Mouse (Mus musculus) kidney, embryonic 14.5 days (tissue): Measurements from ENCODE around the gene Ccdc160. TPM values are rescaled to one million over a fixed set of nuclear protein-coding genes. Genes with fewer than 3 reads are reported as not detected.

ENCODE experiments used
- ATAC-seq: fragments of 200-750 bp; cut with Nextera tagmentation; 2 replicates; pipeline ENCODE4 v1.8.0; 2017; ENCODE audit warnings: moderate number of reproducible peaks, mild to moderate bottlenecking, moderate TSS enrichment, moderate library complexity; ENCODE audit not compliant: low FRiP score, low TSS enrichment
- H3K27ac ChIP-seq: fragments of 300-500 bp; sonication (generic); 2 replicates; pipeline ENCODE4 v1.5.1; 2014; ENCODE audit warnings: low read depth, mild to moderate bottlenecking, low read length, moderate library complexity, mixed read lengths
- H3K27me3 ChIP-seq: fragments of 300-500 bp; sonication (generic); 2 replicates; pipeline ENCODE4 v1.6.1; 2014; ENCODE audit warnings: mild to moderate bottlenecking, low read length; ENCODE audit not compliant: control insufficient read depth, insufficient read depth
- H3K36me3 ChIP-seq: fragments of 300-500 bp; sonication (generic); 2 replicates; pipeline ENCODE4 v1.6.1; 2014; ENCODE audit warnings: low read length, mixed read lengths; ENCODE audit not compliant: control insufficient read depth, insufficient read depth
- H3K4me1 ChIP-seq: fragments of 300-500 bp; sonication (generic); 2 replicates; pipeline ENCODE4 v1.6.1; 2014; ENCODE audit warnings: low read length, mixed read lengths; ENCODE audit not compliant: control insufficient read depth, insufficient read depth
- H3K4me2 ChIP-seq: fragments of 300-500 bp; sonication (generic); replicated peaks from 2 replicates; pipeline ENCODE4 v1.6.1; 2014; ENCODE audit warnings: low read depth, mild to moderate bottlenecking, low read length
- H3K4me3 ChIP-seq: fragments of 300-500 bp; sonication (generic); 2 replicates; pipeline ENCODE4 v1.5.1; 2014; ENCODE audit warnings: mild to moderate bottlenecking, low read length
- H3K9ac ChIP-seq: fragments of 300-500 bp; sonication (generic); 2 replicates; pipeline ENCODE4 v1.6.1; 2014; ENCODE audit warnings: low read depth, mild to moderate bottlenecking, low read length, moderate library complexity
- H3K9me3 ChIP-seq: fragments of 300-500 bp; sonication (generic); 2 replicates; pipeline ENCODE4 v1.6.1; 2016; ENCODE audit warnings: low read length; ENCODE audit not compliant: control insufficient read depth
- WGBS: fragments of 180-500 bp; shearing (Covaris S2); extraction: QIAGEN DNeasy Blood & Tissue Kit; methylation state at CpG from one replicate; pipeline ENCODE4 v1.1.7; 2014; 5-methylcytosine and 5-hydroxymethylcytosine counted together
- polyA plus RNA-seq: library from polyadenylated mRNA; unstranded; fragments of >200 nt; fragmentation: Nextera tagmentation; extraction: Ambion mirVana; gene quantifications from 2 replicates; pipeline ENCODE4 v1.2.1, GENCODE M21; 2014

The Ccdc160 gene
- polyA plus RNA-seq, 1 experiment from 2014 or later = 4.6 TPM

DNA sequence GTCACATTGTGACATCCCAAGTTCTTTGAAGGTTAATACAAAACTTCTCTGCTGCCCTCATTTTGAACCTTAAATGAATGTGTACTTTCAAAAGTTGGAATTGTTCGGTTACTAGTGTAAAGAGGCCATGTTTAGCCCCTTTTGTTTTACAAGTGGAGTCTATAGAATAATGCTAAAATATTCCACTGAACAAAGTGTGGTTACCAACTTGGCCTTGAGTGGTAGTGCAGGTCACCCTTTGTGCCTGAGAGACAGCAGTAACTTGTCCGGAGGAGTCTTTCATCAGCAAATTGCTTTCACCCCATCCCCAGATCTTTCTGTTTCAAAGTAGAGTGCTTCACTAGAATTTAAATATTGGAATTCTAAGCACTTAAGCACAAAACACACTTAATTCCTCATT, 31.8 kb upstream of the Ccdc160 start:
- Histone ChIP-seq H3K9ac (no peak overlapping the region), H3K4me1 (no peaks in the 10 kb centered on the region), H3K27me3 (no peaks in the 10 kb centered on the region; the same call in 1 of the 2 replicates), H3K27ac (no peak overlapping the region), H3K36me3 (no peaks in the 10 kb centered on the region), H3K4me2 (no peak overlapping the region), H3K4me3 (no peak overlapping the region), H3K9me3 (no peaks in the 10 kb centered on the region)
- no peak for ATAC-seq
- WGBS = 91% methylated on average over 2 of the region's 2 CpGs

DNA sequence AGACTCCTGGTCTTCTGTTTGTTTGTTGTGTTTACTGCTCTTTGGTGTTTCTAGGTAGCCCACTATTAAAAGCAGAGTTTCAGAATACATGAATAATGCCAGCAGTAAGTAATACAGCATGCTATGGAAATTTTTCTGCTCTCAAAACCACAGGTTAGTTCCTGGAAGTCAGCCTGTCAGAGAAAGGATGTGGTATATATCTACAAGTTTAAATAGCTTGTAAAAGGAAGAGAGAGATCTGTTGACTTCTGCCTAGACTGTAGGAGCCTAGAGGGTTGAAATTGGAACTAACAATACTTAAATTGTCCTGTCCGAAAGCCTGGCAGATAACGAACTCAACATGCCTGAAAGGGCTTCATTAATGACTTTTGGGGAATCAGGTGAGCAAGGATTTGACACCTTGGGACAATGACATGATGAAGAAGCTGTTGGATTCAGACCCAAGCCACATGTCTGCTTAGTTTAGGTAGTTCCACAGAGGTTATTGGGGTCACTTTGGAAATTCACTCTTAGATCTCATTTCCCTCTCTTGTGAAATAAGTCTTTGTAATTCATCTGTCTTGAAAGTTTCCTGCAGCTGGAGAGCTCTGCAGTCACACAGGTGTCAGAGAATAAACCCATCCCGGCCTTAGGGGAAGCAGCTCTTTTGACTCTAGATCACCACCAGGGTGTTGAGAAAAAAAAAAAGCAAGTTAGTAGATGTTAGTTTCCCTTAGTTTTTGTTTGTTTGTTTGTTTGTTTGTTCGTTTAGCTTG, 30.6 kb upstream of the Ccdc160 start:
- 64% methylated on average over 4 of the region's 4 CpGs for WGBS
- ATAC-seq = no peak

DNA sequence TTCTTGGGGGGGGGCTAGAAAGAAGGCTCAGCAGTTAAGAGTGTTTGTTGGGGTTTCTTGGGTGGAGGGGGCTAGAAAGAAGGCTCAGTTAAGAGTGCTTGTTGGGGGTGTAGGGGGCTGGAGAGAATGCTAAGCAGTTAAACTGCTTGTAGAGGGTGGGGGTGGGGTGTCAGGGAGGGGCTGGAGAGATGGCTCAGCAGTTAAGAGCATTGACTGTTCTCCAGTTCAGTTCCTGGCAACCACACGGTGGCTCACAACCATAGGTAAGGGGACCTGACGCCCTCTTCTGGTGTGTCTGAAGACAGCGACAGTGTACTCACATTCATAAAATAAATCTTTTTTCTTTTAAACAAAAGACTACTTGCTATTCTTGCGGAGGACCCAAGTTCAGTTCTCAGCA, 28.8 kb upstream of the Ccdc160 start:
- Histone ChIP-seq H3K36me3 (no peaks in the 10 kb centered on the region), H3K27me3 (no peaks in the 10 kb centered on the region), H3K4me3 (no peak overlapping the region), H3K4me2 (no peak overlapping the region), H3K9ac (no peak overlapping the region), H3K9me3 (no peaks in the 10 kb centered on the region), H3K4me1 (no peaks in the 10 kb centered on the region), H3K27ac (no peak overlapping the region)
- no peak for ATAC-seq
- 74% methylated on average over 4 of the region's 4 CpGs for WGBS

More for the DNA sequence above, 30.6 kb upstream of the Ccdc160 start:
- H3K4me1 ChIP-seq = no peaks in the 10 kb centered on the region
- no peaks in the 10 kb centered on the region for H3K36me3 ChIP-seq
- no peak overlapping the region for H3K4me2 ChIP-seq
- H3K27ac ChIP-seq = no peak overlapping the region
- no peak overlapping the region for H3K9ac ChIP-seq
- H3K4me3 ChIP-seq = no peak overlapping the region
- H3K9me3 ChIP-seq = no peaks in the 10 kb centered on the region
- H3K27me3 ChIP-seq = no peaks in the 10 kb centered on the region

DNA sequence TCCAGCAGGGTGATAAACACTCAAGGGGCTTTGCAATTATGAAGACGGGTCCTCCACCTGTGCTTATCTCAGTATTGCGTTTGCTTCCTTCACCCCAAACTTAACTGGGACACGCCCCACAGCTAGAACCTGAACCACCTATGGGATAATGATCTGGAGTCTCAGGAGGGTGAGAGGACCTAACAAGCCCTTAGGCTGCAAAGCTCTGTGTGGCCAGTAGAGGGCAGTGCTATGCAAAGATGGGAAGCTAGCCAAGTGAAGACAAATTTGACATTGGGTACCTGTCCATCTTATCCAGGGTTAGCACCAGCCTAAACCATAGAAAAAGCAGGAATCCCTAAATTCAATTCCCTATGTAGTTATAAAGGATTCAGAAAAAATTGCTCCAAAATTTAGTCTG, 15.0 kb upstream of the Ccdc160 start:
- no peaks in the 10 kb centered on the region for H3K36me3 ChIP-seq
- ATAC-seq = no peak
- no peak overlapping the region for H3K4me2 ChIP-seq
- H3K9ac ChIP-seq = no peak overlapping the region
- WGBS = 43% methylated on average over 3 of the region's 3 CpGs
- H3K4me3 ChIP-seq = no peak overlapping the region
- no peaks in the 10 kb centered on the region for H3K4me1 ChIP-seq
- H3K27ac ChIP-seq = no peak overlapping the region
- no peaks in the 10 kb centered on the region for H3K27me3 ChIP-seq
- no peaks in the 10 kb centered on the region for H3K9me3 ChIP-seq

DNA sequence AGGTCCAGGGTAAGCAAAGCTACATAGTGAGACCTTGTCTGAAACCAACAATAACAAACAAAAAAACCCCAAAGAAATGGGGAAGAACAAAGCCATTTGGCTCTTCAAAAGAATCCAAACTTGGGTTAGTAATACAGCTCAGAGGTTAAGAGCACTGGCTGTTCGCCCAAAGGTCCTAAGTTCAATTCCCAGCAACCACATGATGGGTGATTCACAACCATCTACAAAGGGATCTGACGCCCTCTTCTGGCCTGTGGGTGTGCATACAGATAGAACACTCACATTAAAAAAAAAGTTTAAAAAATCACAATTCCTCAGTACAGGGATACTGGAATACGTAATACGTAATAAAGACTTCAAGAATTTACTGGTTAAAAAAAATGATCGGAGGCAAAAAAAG, 13.3 kb upstream of the Ccdc160 start:
- Histone ChIP-seq H3K9me3 (no peaks in the 10 kb centered on the region), H3K4me1 (no peaks in the 10 kb centered on the region), H3K27me3 (no peaks in the 10 kb centered on the region), H3K36me3 (no peaks in the 10 kb centered on the region), H3K4me3 (no peak overlapping the region), H3K4me2 (no peak overlapping the region), H3K9ac (no peak overlapping the region), H3K27ac (no peak overlapping the region)
- 78% methylated on average over 5 of the region's 5 CpGs for WGBS
- no peak for ATAC-seq

DNA sequence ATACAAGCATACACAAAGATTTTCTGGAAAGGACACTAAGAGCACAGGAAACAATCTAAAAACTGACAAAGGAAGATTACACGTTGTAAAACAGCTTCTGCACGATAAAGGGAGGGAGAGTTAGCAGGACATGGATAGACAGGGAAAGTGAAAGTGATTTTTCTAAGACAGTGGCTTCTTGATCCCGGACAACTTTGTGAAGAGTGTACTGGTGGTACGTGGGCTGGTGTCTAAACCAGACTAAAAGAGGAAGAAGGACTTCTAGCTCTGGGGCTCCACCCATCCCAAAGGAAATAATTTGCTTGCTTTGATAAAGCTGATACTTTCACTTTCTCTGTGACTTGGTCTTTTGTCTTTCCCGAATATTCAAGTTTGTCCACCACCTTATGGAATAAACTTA, 7.1 kb upstream of the Ccdc160 start:
- Histone ChIP-seq H3K9ac (no peak overlapping the region), H3K4me3 (no peak overlapping the region), H3K4me2 (no peak overlapping the region), H3K4me1 (no peaks in the 10 kb centered on the region), H3K9me3 (no peaks in the 10 kb centered on the region), H3K27ac (no peak overlapping the region), H3K27me3 (no peaks in the 10 kb centered on the region), H3K36me3 (no peaks in the 10 kb centered on the region)
- ATAC-seq = no peak
- WGBS = 71% methylated on average over 5 of the region's 5 CpGs

DNA sequence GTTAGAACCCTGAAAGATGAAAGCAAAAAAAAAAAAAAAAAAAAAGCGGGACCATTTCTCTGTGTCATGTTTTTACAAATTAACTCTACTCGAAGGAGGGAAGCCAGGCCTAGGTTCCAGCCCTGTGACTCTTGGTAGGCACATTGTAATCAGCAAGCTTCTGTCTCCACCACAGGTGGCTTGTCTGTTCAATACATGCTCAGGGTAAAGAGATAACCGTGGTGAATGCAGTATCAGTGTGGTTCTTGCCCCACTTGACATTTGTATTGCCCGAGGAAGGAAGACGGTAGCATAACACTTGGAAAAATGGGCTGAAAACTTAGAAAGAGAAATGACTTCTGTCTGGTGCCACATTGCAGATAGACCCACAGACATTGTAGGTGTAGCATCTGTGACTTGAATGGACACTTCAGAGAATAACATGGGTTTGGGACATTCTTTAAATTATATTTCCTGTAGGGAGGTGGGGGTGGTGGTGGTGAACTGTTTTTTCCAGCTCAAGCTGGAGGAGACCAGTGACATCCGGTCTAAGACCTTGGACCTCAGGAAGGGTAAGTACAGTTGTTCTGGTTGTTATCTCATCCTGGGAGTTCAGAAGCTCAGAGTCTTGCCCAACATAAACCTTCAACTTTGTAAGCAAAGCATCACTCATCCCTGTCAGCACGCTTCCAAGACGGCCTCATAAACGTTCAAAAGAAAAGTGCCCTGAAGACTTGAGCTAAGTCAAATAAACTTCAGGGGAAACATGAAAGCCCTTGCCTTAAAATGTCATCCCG, 1.1 kb downstream of the Ccdc160 start:
- no peaks in the 10 kb centered on the region for H3K36me3 ChIP-seq
- 52% methylated on average over 10 of the region's 10 CpGs for WGBS
- no peak overlapping the region for H3K27ac ChIP-seq
- H3K4me3 ChIP-seq = no peak overlapping the region
- H3K4me2 ChIP-seq = peak overlapping the region; percentile 36; the same call in 1 of the 2 replicates
- H3K9me3 ChIP-seq = no peaks in the 10 kb centered on the region
- H3K9ac ChIP-seq = no peak overlapping the region
- H3K27me3 ChIP-seq = no peaks in the 10 kb centered on the region
- ATAC-seq = no peak
- no peaks in the 10 kb centered on the region for H3K4me1 ChIP-seq

DNA sequence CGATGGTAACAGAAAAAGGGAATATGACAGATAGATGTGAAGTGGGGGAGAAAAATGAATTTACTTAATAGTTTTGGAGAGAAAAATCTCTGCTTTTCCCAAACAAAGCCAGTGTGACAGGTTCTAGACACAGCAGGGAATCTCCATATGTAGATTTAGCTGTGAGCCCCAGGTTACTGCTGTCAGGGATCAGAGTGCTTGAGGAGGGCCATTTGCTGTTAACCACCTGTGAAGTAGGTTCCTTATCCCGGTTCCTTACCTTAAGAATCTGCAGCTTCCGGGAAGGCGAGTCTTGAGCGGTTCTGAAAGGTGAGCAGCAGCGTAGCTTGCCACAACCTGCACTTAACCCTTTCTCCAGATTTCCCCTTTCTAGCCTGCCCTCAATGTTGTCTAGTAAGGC, 1.9 kb downstream of the Ccdc160 start:
- no peak overlapping the region for H3K27ac ChIP-seq
- no peaks in the 10 kb centered on the region for H3K27me3 ChIP-seq
- no peaks in the 10 kb centered on the region for H3K4me1 ChIP-seq
- H3K9ac ChIP-seq = no peak overlapping the region
- H3K4me3 ChIP-seq = no peak overlapping the region
- no peaks in the 10 kb centered on the region for H3K36me3 ChIP-seq
- 39% methylated on average over 6 of the region's 6 CpGs for WGBS
- H3K4me2 ChIP-seq = no peak overlapping the region
- ATAC-seq = no peak
- H3K9me3 ChIP-seq = no peaks in the 10 kb centered on the region

DNA sequence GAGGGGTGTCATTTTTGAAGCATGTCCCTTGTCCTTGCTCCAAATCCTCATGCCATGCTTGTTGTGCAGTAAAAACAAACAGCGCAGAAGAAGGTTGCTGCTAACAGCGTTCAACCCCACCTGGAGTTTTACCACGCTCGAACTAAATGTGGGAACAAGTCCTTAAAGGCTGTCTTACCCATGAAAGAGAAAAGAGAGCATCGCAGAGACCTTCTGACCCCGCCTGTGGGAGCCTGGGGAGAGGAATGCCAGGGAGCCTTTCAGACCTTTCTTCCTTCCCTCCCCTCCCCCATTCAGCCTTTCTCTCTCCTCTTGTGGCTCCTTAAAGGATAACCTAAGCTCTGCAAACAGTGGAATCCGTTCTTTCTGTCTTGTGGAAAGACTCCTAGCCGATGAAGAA, 4.8 kb downstream of the Ccdc160 start:
- H3K4me2 ChIP-seq = no peak overlapping the region
- no peak overlapping the region for H3K9ac ChIP-seq
- H3K27me3 ChIP-seq = no peaks in the 10 kb centered on the region
- 31% methylated on average over 8 of the region's 8 CpGs for WGBS
- no peak overlapping the region for H3K27ac ChIP-seq
- no peak for ATAC-seq
- no peaks in the 10 kb centered on the region for H3K4me1 ChIP-seq
- no peak overlapping the region for H3K4me3 ChIP-seq
- no peaks in the 10 kb centered on the region for H3K36me3 ChIP-seq
- no peaks in the 10 kb centered on the region for H3K9me3 ChIP-seq
